Mouse (Mus musculus): ENCODE measurements around the gene Usp16. TPM values are rescaled to one million over a fixed set of nuclear protein-coding genes. Genes with fewer than 3 reads are reported as not detected.
"Not testable (repeated sequence)": the region's sequence is repeated elsewhere in the genome, so short reads cannot be mapped to it uniquely, and the experiment has no call there.

Gene Usp16
- total RNA-seq, 2 experiments from 2014 or later, result 41.8 to 49.8 TPM

GRCm38 (mm10) chr16:87441089-87441488 is 13.4 kb upstream of the Usp16 start:
- H3K4me3 ChIP-seq, result peak overlapping the region; percentile 63
- intact Hi-C loops (cut with DNase I), result loop anchor here (1.0 kb wide), 1 partner anchor 13 kb away; the partner anchor contains the start of gene Usp16
- H3K27ac ChIP-seq, result no peak overlapping the region; the same call in 1 of the 2 replicates
- DNase-seq (ENCODE audit: extremely low spot score in 1 of 2, low spot score in 2 of 2), result no peak
- peak; percentile 34 for TF ChIP-seq CTCF (IDR thresholded peaks at IDR 0.05)

- H3K27ac ChIP-seq, result no peak overlapping the region
- no peak for DNase-seq (ENCODE audit: extremely low spot score in 1 of 2, low spot score in 2 of 2)
- intact Hi-C loops (cut with DNase I), result no loop called here
- no peak overlapping the region for H3K4me3 ChIP-seq
- TF ChIP-seq CTCF (IDR thresholded peaks at IDR 0.05), result no peak
Observed at GRCm38 (mm10) chr16:87442291-87442690, 12.2 kb upstream of the Usp16 start.

GRCm38 (mm10) chr16:87443245-87443644 is 11.3 kb upstream of the Usp16 start:
- intact Hi-C loops (cut with DNase I), result no loop called here
- no peak for TF ChIP-seq CTCF (IDR thresholded peaks at IDR 0.05)
- no peak overlapping the region for H3K27ac ChIP-seq
- H3K4me3 ChIP-seq, result no peak overlapping the region
- no peak for DNase-seq (ENCODE audit: extremely low spot score in 1 of 2, low spot score in 2 of 2)

- H3K4me3 ChIP-seq, result no peak overlapping the region
- no peak for DNase-seq (ENCODE audit: extremely low spot score in 1 of 2, low spot score in 2 of 2)
- H3K27ac ChIP-seq, result no peak overlapping the region
- intact Hi-C loops (cut with DNase I), result no loop called here
- TF ChIP-seq CTCF (IDR thresholded peaks at IDR 0.05), result no peak
Observed at GRCm38 (mm10) chr16:87444071-87444470, 10.4 kb upstream of the Usp16 start.

- DNase-seq (ENCODE audit: extremely low spot score in 1 of 2, low spot score in 2 of 2), result no peak
- H3K4me3 ChIP-seq, result no peak overlapping the region
- no peak overlapping the region for H3K27ac ChIP-seq
- intact Hi-C loops (cut with DNase I), result no loop called here
- TF ChIP-seq CTCF (IDR thresholded peaks at IDR 0.05), result no peak
Observed at GRCm38 (mm10) chr16:87445110-87445509, 9.4 kb upstream of the Usp16 start.

- TF ChIP-seq CTCF (IDR thresholded peaks at IDR 0.05), result no peak
- DNase-seq (ENCODE audit: extremely low spot score in 1 of 2, low spot score in 2 of 2), result no peak
- H3K4me3 ChIP-seq, result no peak overlapping the region
- intact Hi-C loops (cut with DNase I), result no loop called here
- no peak overlapping the region for H3K27ac ChIP-seq
Observed at GRCm38 (mm10) chr16:87445528-87445927, 9.0 kb upstream of the Usp16 start.

- H3K4me3 ChIP-seq, result no peak overlapping the region
- intact Hi-C loops (cut with DNase I), result no loop called here
- DNase-seq (ENCODE audit: extremely low spot score in 1 of 2, low spot score in 2 of 2), result no peak
- TF ChIP-seq CTCF (IDR thresholded peaks at IDR 0.05), result no peak
- no peak overlapping the region for H3K27ac ChIP-seq
Observed at GRCm38 (mm10) chr16:87453226-87453625, 1.3 kb upstream of the Usp16 start.

GRCm38 (mm10) chr16:87455180-87455611 is 693 bp downstream of the Usp16 start:
- no peak for TF ChIP-seq CTCF (IDR thresholded peaks at IDR 0.05)
- no peak for DNase-seq (ENCODE audit: extremely low spot score in 1 of 2, low spot score in 2 of 2)
- peak overlapping the region; percentile 92 for H3K4me3 ChIP-seq
- intact Hi-C loops (cut with DNase I), result no loop called here
- H3K27ac ChIP-seq, result peak overlapping the region; percentile 91

- Histone ChIP-seq H3K4me3 (no peak overlapping the region), H3K27ac (no peak overlapping the region)
- intact Hi-C loops (cut with DNase I), result no loop called here
- no peak for DNase-seq (ENCODE audit: extremely low spot score in 1 of 2, low spot score in 2 of 2)
- peak; percentile 3; the same call in 1 of the 2 replicates for TF ChIP-seq CTCF (IDR thresholded peaks at IDR 0.05)
Observed at GRCm38 (mm10) chr16:87458752-87459151, 4.2 kb downstream of the Usp16 start.

GRCm38 (mm10) chr16:87470579-87470978 is 16.1 kb downstream of the Usp16 start:
- intact Hi-C loops (cut with DNase I), result no loop called here

GRCm38 (mm10) chr16:87484367-87484766 is 29.9 kb downstream of the Usp16 start:
- no peak overlapping the region for H3K4me3 ChIP-seq
- no peak for DNase-seq (ENCODE audit: extremely low spot score in 1 of 2, low spot score in 2 of 2)
- intact Hi-C loops (cut with DNase I), result loop anchor here (5.0 kb wide), 1 partner anchor 62 kb away; no protein-coding TSS in a partner anchor
- no peak for TF ChIP-seq CTCF (IDR thresholded peaks at IDR 0.05)
- no peak overlapping the region for H3K27ac ChIP-seq

More at GRCm38 (mm10) chr16:87470579-87470978, 16.1 kb downstream of the Usp16 start:
- no peak overlapping the region for H3K27ac ChIP-seq
- no peak for DNase-seq (ENCODE audit: extremely low spot score in 1 of 2, low spot score in 2 of 2)
- no peak overlapping the region for H3K4me3 ChIP-seq
- no peak for TF ChIP-seq CTCF (IDR thresholded peaks at IDR 0.05)

- intact Hi-C loops (cut with DNase I), result no loop called here
- Histone ChIP-seq H3K4me3 (no peak overlapping the region), H3K27ac (no peak overlapping the region)
- DNase-seq (ENCODE audit: extremely low spot score in 1 of 2, low spot score in 2 of 2), result no peak
- TF ChIP-seq CTCF (IDR thresholded peaks at IDR 0.05), result no peak
Observed at GRCm38 (mm10) chr16:87486739-87487138, 32.2 kb downstream of the Usp16 start.

- no peak for DNase-seq (ENCODE audit: extremely low spot score in 1 of 2, low spot score in 2 of 2)
- H3K27ac ChIP-seq, result no peak overlapping the region
- H3K4me3 ChIP-seq, result no peak overlapping the region
- intact Hi-C loops (cut with DNase I), result no loop called here
- TF ChIP-seq CTCF (IDR thresholded peaks at IDR 0.05), result no peak
Observed at GRCm38 (mm10) chr16:87488605-87489004, 34.1 kb downstream of the Usp16 start.

- H3K4me3 ChIP-seq; intact Hi-C loops (cut with DNase I); DNase-seq (ENCODE audit: extremely low spot score in 1 of 2, low spot score in 2 of 2); H3K27ac ChIP-seq: not testable (repeated sequence)
Observed at GRCm38 (mm10) chr16:87492191-87492792, 37.8 kb downstream of the Usp16 start.

Data from left cerebral cortex, adult 2 months (tissue).